Mouse (Mus musculus) hindbrain, embryonic 15.5 days (tissue): Measurements from ENCODE around the gene Srd5a3. TPM values are rescaled to one million over a fixed set of nuclear protein-coding genes. Genes with fewer than 3 reads are reported as not detected.

Source experiments
- ATAC-seq: fragments of 200-750 bp; cut with Nextera tagmentation; 2 replicates; pipeline ENCODE4 v1.8.0; 2017; ENCODE audit warnings: low read depth, moderate number of reproducible peaks, moderate TSS enrichment; ENCODE audit not compliant: low FRiP score
- H3K27ac ChIP-seq: fragments of 300-500 bp; sonication (generic); replicated peaks from 2 replicates; pipeline ENCODE4 v1.5.1; 2015; ENCODE audit warnings: mild to moderate bottlenecking, inconsistent platforms
- H3K27me3 ChIP-seq: fragments of 300-500 bp; sonication (generic); 2 replicates; pipeline ENCODE4 v1.6.1; 2015; ENCODE audit warnings: control low read depth, inconsistent platforms
- H3K36me3 ChIP-seq: fragments of 300-500 bp; sonication (generic); 2 replicates; pipeline ENCODE4 v1.6.1; 2015; ENCODE audit warnings: control low read depth, inconsistent platforms
- H3K4me1 ChIP-seq: fragments of 300-500 bp; sonication (generic); replicated peaks from 2 replicates; pipeline ENCODE4 v1.6.1; 2015; ENCODE audit warnings: control low read depth, inconsistent platforms
- H3K4me2 ChIP-seq: fragments of 300-500 bp; sonication (generic); 2 replicates; pipeline ENCODE4 v1.6.1; 2015; ENCODE audit warnings: moderate library complexity, mild to moderate bottlenecking, inconsistent platforms
- H3K4me3 ChIP-seq: fragments of 300-500 bp; sonication (generic); 2 replicates; pipeline ENCODE4 v1.5.1; 2015; ENCODE audit warnings: mild to moderate bottlenecking, inconsistent platforms
- H3K9ac ChIP-seq: fragments of 300-500 bp; sonication (generic); 2 replicates; pipeline ENCODE4 v1.6.1; 2015; ENCODE audit warnings: inconsistent platforms
- H3K9me3 ChIP-seq: fragments of 300-500 bp; sonication (generic); 2 replicates; pipeline ENCODE4 v1.6.1; 2016; ENCODE audit warnings: control low read depth, inconsistent platforms
- WGBS: fragments of 180-500 bp; shearing (Covaris S2); methylation state at CpG from one replicate; pipeline ENCODE4 v1.1.7; 2015; 5-methylcytosine and 5-hydroxymethylcytosine counted together
- polyA plus RNA-seq: library from polyadenylated mRNA; unstranded; fragments of >200 nt; fragmentation: Nextera tagmentation; extraction: Ambion mirVana; gene quantifications from 2 replicates; pipeline ENCODE4 v1.2.1, GENCODE M21; 2015

Srd5a3 gene
- polyA plus RNA-seq, 1 experiment from 2014 or later, result 18.0 TPM

GRCm38 (mm10) chr5:76159555-76159954 is 19.5 kb downstream of the Srd5a3 start:
- no peak for ATAC-seq
- Histone ChIP-seq H3K27me3 (no peaks in the 10 kb centered on the region), H3K4me3 (no peak overlapping the region), H3K27ac (no peak overlapping the region), H3K9ac (no peak overlapping the region), H3K36me3 (no peaks in the 10 kb centered on the region), H3K4me1 (no peaks in the 10 kb centered on the region), H3K4me2 (no peak overlapping the region), H3K9me3 (no peaks in the 10 kb centered on the region)
- 91% methylated on average over 6 of the region's 6 CpGs for WGBS

GRCm38 (mm10) chr5:76160086-76160485 is 20.0 kb downstream of the Srd5a3 start:
- H3K9me3 ChIP-seq, result no peaks in the 10 kb centered on the region
- no peak overlapping the region for H3K4me2 ChIP-seq
- H3K9ac ChIP-seq, result no peak overlapping the region
- H3K4me3 ChIP-seq, result no peak overlapping the region
- no peaks in the 10 kb centered on the region for H3K4me1 ChIP-seq
- ATAC-seq, result no peak
- WGBS, result 78% methylated on average over 3 of the region's 3 CpGs
- H3K27me3 ChIP-seq, result no peaks in the 10 kb centered on the region
- H3K27ac ChIP-seq, result no peak overlapping the region
- H3K36me3 ChIP-seq, result no peaks in the 10 kb centered on the region

- no peak overlapping the region for H3K27ac ChIP-seq
- no peak overlapping the region for H3K4me2 ChIP-seq
- no peaks in the 10 kb centered on the region for H3K4me1 ChIP-seq
- H3K36me3 ChIP-seq, result no peaks in the 10 kb centered on the region
- no peaks in the 10 kb centered on the region for H3K9me3 ChIP-seq
- no peaks in the 10 kb centered on the region for H3K27me3 ChIP-seq
- 95% methylated on average over 6 of the region's 6 CpGs for WGBS
- ATAC-seq, result no peak
- no peak overlapping the region for H3K4me3 ChIP-seq
- H3K9ac ChIP-seq, result no peak overlapping the region
Observed at GRCm38 (mm10) chr5:76161491-76161890, 21.4 kb downstream of the Srd5a3 start.

- H3K27ac ChIP-seq, result no peak overlapping the region
- H3K27me3 ChIP-seq, result no peaks in the 10 kb centered on the region
- H3K36me3 ChIP-seq, result no peaks in the 10 kb centered on the region
- no peaks in the 10 kb centered on the region for H3K4me1 ChIP-seq
- H3K4me3 ChIP-seq, result no peak overlapping the region
- no peak overlapping the region for H3K9ac ChIP-seq
- no peak for ATAC-seq
- no peak overlapping the region for H3K4me2 ChIP-seq
- H3K9me3 ChIP-seq, result no peaks in the 10 kb centered on the region
- WGBS, result 88% methylated on average over 5 of the region's 5 CpGs
Observed at GRCm38 (mm10) chr5:76162926-76163325, 22.9 kb downstream of the Srd5a3 start.

GRCm38 (mm10) chr5:76163828-76164390 is 23.8 kb downstream of the Srd5a3 start:
- Histone ChIP-seq H3K27ac (no peak overlapping the region), H3K9ac (no peak overlapping the region), H3K4me2 (no peak overlapping the region), H3K36me3 (no peaks in the 10 kb centered on the region), H3K4me3 (no peak overlapping the region), H3K27me3 (no peaks in the 10 kb centered on the region), H3K9me3 (no peaks in the 10 kb centered on the region), H3K4me1 (no peaks in the 10 kb centered on the region)
- 42% methylated on average over 4 of the region's 4 CpGs for WGBS
- no peak for ATAC-seq

- no peaks in the 10 kb centered on the region for H3K4me1 ChIP-seq
- no peaks in the 10 kb centered on the region for H3K36me3 ChIP-seq
- no peaks in the 10 kb centered on the region for H3K9me3 ChIP-seq
- ATAC-seq, result no peak
- H3K9ac ChIP-seq, result no peak overlapping the region
- WGBS, result 66% methylated on average over 7 of the region's 7 CpGs
- H3K4me2 ChIP-seq, result no peak overlapping the region
- no peaks in the 10 kb centered on the region for H3K27me3 ChIP-seq
- H3K4me3 ChIP-seq, result no peak overlapping the region
- no peak overlapping the region for H3K27ac ChIP-seq
Observed at GRCm38 (mm10) chr5:76164827-76165226, 24.8 kb downstream of the Srd5a3 start.

GRCm38 (mm10) chr5:76170522-76170921 is 30.5 kb downstream of the Srd5a3 start:
- Histone ChIP-seq H3K4me1 (no peaks in the 10 kb centered on the region), H3K27me3 (no peaks in the 10 kb centered on the region), H3K9ac (no peak overlapping the region), H3K36me3 (no peaks in the 10 kb centered on the region), H3K4me2 (no peak overlapping the region), H3K9me3 (no peaks in the 10 kb centered on the region), H3K4me3 (no peak overlapping the region), H3K27ac (no peak overlapping the region)
- ATAC-seq, result no peak
- 79% methylated on average over 4 of the region's 4 CpGs for WGBS

GRCm38 (mm10) chr5:76171039-76171438 is 31.0 kb downstream of the Srd5a3 start:
- H3K4me3 ChIP-seq, result no peak overlapping the region
- H3K4me1 ChIP-seq, result no peaks in the 10 kb centered on the region
- H3K9me3 ChIP-seq, result no peaks in the 10 kb centered on the region
- no peak overlapping the region for H3K4me2 ChIP-seq
- H3K9ac ChIP-seq, result no peak overlapping the region
- no peaks in the 10 kb centered on the region for H3K27me3 ChIP-seq
- no peak for ATAC-seq
- no peaks in the 10 kb centered on the region for H3K36me3 ChIP-seq
- no peak overlapping the region for H3K27ac ChIP-seq

- H3K4me1 ChIP-seq, result no peaks in the 10 kb centered on the region
- H3K27ac ChIP-seq, result no peak overlapping the region
- ATAC-seq, result no peak
- H3K36me3 ChIP-seq, result no peaks in the 10 kb centered on the region
- H3K4me2 ChIP-seq, result no peak overlapping the region
- H3K9me3 ChIP-seq, result no peaks in the 10 kb centered on the region
- no peak overlapping the region for H3K9ac ChIP-seq
- no peaks in the 10 kb centered on the region for H3K27me3 ChIP-seq
- H3K4me3 ChIP-seq, result no peak overlapping the region
- WGBS, result 87% methylated on average over 4 of the region's 4 CpGs
Observed at GRCm38 (mm10) chr5:76175051-76175450, 35.0 kb downstream of the Srd5a3 start.

- no peaks in the 10 kb centered on the region for H3K4me1 ChIP-seq
- H3K9me3 ChIP-seq, result no peaks in the 10 kb centered on the region
- no peaks in the 10 kb centered on the region for H3K36me3 ChIP-seq
- H3K27ac ChIP-seq, result no peak overlapping the region
- 50% methylated on average over 3 of the region's 3 CpGs for WGBS
- no peak for ATAC-seq
- no peak overlapping the region for H3K4me2 ChIP-seq
- H3K27me3 ChIP-seq, result no peaks in the 10 kb centered on the region
- no peak overlapping the region for H3K4me3 ChIP-seq
- no peak overlapping the region for H3K9ac ChIP-seq
Observed at GRCm38 (mm10) chr5:76176411-76176810, 36.3 kb downstream of the Srd5a3 start.

- Histone ChIP-seq H3K9me3 (no peaks in the 10 kb centered on the region), H3K27me3 (no peaks in the 10 kb centered on the region), H3K36me3 (no peaks in the 10 kb centered on the region), H3K4me3 (no peak overlapping the region), H3K4me1 (no peaks in the 10 kb centered on the region), H3K9ac (no peak overlapping the region), H3K27ac (no peak overlapping the region), H3K4me2 (no peak overlapping the region)
- WGBS, result 70% methylated on average over 11 of the region's 11 CpGs
- no peak for ATAC-seq
Observed at GRCm38 (mm10) chr5:76176841-76177240, 36.8 kb downstream of the Srd5a3 start.

- H3K4me1 ChIP-seq, result no peaks in the 10 kb centered on the region
- no peak overlapping the region for H3K9ac ChIP-seq
- no peaks in the 10 kb centered on the region for H3K36me3 ChIP-seq
- no peak for ATAC-seq
- 92% methylated on average over 7 of the region's 7 CpGs for WGBS
- H3K4me3 ChIP-seq, result no peak overlapping the region
- H3K27me3 ChIP-seq, result no peaks in the 10 kb centered on the region
- no peak overlapping the region for H3K4me2 ChIP-seq
- H3K27ac ChIP-seq, result no peak overlapping the region
- no peaks in the 10 kb centered on the region for H3K9me3 ChIP-seq
Observed at GRCm38 (mm10) chr5:76177664-76178063, 37.6 kb downstream of the Srd5a3 start.

GRCm38 (mm10) chr5:76179171-76179570 is 39.1 kb downstream of the Srd5a3 start:
- H3K4me1 ChIP-seq, result 0 out of 2 replicates have a peak, but pooled peaks cover 5% of the 10 kb centered on the region
- H3K4me3 ChIP-seq, result no peak overlapping the region
- ATAC-seq, result no peak
- no peak overlapping the region for H3K27ac ChIP-seq
- H3K9ac ChIP-seq, result no peak overlapping the region
- H3K36me3 ChIP-seq, result no peaks in the 10 kb centered on the region
- H3K27me3 ChIP-seq, result no peaks in the 10 kb centered on the region
- 97% methylated on average over 5 of the region's 5 CpGs for WGBS
- H3K4me2 ChIP-seq, result no peak overlapping the region
- H3K9me3 ChIP-seq, result no peaks in the 10 kb centered on the region
